Mouse (Mus musculus) intestine, embryonic 16.5 days (tissue): Measurements from ENCODE around the gene Itga6. TPM values are rescaled to one million over a fixed set of nuclear protein-coding genes. Genes with fewer than 3 reads are reported as not detected.

Experiments
- ATAC-seq: fragments of 200-750 bp; cut with Nextera tagmentation; 2 replicates; pipeline ENCODE4 v1.8.0; 2017; ENCODE audit warnings: moderate TSS enrichment, moderate library complexity
- H3K27ac ChIP-seq: fragments of 300-500 bp; sonication (generic); 2 replicates; pipeline ENCODE4 v1.5.1; 2014; ENCODE audit warnings: mild to moderate bottlenecking, low read length
- H3K27me3 ChIP-seq: fragments of 300-500 bp; sonication (generic); replicated peaks from 2 replicates; pipeline ENCODE4 v1.6.1; 2014; ENCODE audit warnings: low read length, control low read depth, mixed read lengths; ENCODE audit not compliant: control insufficient read depth, insufficient read depth
- H3K36me3 ChIP-seq: fragments of 300-500 bp; sonication (generic); 2 replicates; pipeline ENCODE4 v1.6.1; 2014; ENCODE audit warnings: low read length, control low read depth; ENCODE audit not compliant: control insufficient read depth, insufficient read depth
- H3K4me1 ChIP-seq: fragments of 300-500 bp; sonication (generic); 2 replicates; pipeline ENCODE4 v1.6.1; 2014; ENCODE audit warnings: low read length, control low read depth, mixed read lengths; ENCODE audit not compliant: control insufficient read depth, insufficient read depth
- H3K4me2 ChIP-seq: fragments of 300-500 bp; sonication (generic); 2 replicates; pipeline ENCODE4 v1.6.1; 2014; ENCODE audit warnings: low read depth, low read length, control low read depth
- H3K4me3 ChIP-seq: fragments of 300-500 bp; sonication (generic); 2 replicates; pipeline ENCODE4 v1.5.1; 2014; ENCODE audit warnings: mild to moderate bottlenecking, low read length
- H3K9ac ChIP-seq: fragments of 300-500 bp; sonication (generic); 2 replicates; pipeline ENCODE4 v1.6.1; 2014; ENCODE audit warnings: low read depth, low read length
- H3K9me3 ChIP-seq: fragments of 300-500 bp; sonication (generic); 2 replicates; pipeline ENCODE4 v1.6.1; 2016; ENCODE audit warnings: low read length, control low read depth; ENCODE audit not compliant: control insufficient read depth
- WGBS: fragments of 180-500 bp; shearing (Covaris S2); extraction: QIAGEN DNeasy Blood & Tissue Kit; methylation state at CpG from one replicate; pipeline ENCODE4 v1.1.7; 2014; 5-methylcytosine and 5-hydroxymethylcytosine counted together
- polyA plus RNA-seq: library from polyadenylated mRNA; unstranded; fragments of >200 nt; fragmentation: Nextera tagmentation; extraction: Ambion mirVana; gene quantifications from 2 replicates; pipeline ENCODE4 v1.2.1, GENCODE M21; 2015

Gene Itga6
- polyA plus RNA-seq, 1 experiment from 2014 or later: 22.6 TPM

DNA sequence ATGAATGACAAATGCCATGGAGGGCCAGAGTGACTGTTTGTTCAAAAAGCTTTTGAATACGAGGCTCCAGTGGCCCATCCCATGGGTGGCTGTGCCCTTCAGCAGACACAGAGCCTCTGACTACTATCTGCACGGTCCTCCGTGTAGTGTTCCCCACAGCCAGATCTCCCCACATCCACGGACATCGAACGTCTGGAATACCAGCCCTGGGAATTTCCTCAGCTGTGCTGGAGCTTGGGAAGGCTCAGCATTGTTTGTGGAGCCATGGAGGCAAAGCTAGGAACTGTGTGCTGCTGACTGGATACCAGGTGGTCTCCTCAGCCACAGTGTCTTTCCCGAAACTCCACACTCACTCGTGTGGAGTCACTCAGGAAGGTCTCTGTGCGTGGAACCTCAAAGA is 1.1 kb upstream of the Itga6 start:
- Histone ChIP-seq H3K4me3 (no peak overlapping the region), H3K9me3 (no peaks in the 10 kb centered on the region), H3K9ac (no peak overlapping the region), H3K27me3 (no peaks in the 10 kb centered on the region), H3K4me1 (peaks cover 11% of the 10 kb centered on the region), H3K36me3 (no peaks in the 10 kb centered on the region), H3K27ac (0 out of 2 replicates have a peak overlapping the region, but pooled peaks have one; percentile 4), H3K4me2 (no peak overlapping the region)
- 29% methylated on average over 9 of the region's 9 CpGs for WGBS
- ATAC-seq: peak; percentile 23; the same call in 1 of the 2 replicates

DNA sequence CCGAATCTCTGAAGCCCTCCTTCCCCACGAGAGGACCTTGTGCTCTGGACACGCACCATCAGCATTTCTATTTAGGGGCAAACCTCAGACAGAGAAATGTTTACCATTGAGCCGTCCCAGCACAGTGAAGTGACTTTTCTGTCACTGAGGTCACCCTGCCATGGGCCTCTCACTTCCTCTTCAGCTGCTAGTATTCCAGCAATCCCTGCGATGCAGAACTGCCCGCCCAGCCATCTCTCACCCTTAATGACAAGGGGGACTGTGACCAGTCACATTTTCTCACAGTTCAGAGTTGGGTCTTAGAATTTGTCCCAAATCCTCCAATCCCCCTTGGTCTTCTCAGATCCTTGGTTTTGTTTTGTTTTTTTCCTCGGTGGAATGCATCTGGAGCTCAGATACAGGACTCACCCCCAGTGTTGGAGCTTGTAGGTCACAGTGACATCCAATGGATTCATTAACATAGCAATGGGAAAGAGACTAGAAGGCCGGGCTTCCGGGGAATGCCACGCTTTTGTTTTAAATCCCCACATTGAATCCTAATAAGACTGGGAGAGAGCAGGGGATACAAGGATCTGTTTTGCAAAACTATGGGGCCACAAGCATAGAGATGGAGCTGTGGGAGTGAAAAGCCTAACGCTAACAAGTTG is 432 bp upstream of the Itga6 start:
- H3K27ac ChIP-seq: 0 out of 2 replicates have a peak overlapping the region, but pooled peaks have one; percentile 4
- peaks cover 11% of the 10 kb centered on the region for H3K4me1 ChIP-seq
- H3K27me3 ChIP-seq: no peaks in the 10 kb centered on the region
- H3K9ac ChIP-seq: no peak overlapping the region
- ATAC-seq: peak; percentile 60; the same call in 1 of the 2 replicates
- H3K9me3 ChIP-seq: no peaks in the 10 kb centered on the region
- H3K4me2 ChIP-seq: no peak overlapping the region
- WGBS: 30% methylated on average over 11 of the region's 11 CpGs
- no peak overlapping the region for H3K4me3 ChIP-seq
- H3K36me3 ChIP-seq: no peaks in the 10 kb centered on the region

GRCm38 (mm10) chr2:71748451-71748850 is 3.0 kb downstream of the Itga6 start:
- no peak overlapping the region for H3K4me3 ChIP-seq
- no peaks in the 10 kb centered on the region for H3K27me3 ChIP-seq
- H3K4me1 ChIP-seq: peaks cover 8% of the 10 kb centered on the region
- no peak for ATAC-seq
- no peak overlapping the region for H3K9ac ChIP-seq
- 86% methylated on average over 5 of the region's 5 CpGs for WGBS
- no peak overlapping the region for H3K4me2 ChIP-seq
- no peaks in the 10 kb centered on the region for H3K36me3 ChIP-seq
- H3K27ac ChIP-seq: no peak overlapping the region
- H3K9me3 ChIP-seq: no peaks in the 10 kb centered on the region

DNA sequence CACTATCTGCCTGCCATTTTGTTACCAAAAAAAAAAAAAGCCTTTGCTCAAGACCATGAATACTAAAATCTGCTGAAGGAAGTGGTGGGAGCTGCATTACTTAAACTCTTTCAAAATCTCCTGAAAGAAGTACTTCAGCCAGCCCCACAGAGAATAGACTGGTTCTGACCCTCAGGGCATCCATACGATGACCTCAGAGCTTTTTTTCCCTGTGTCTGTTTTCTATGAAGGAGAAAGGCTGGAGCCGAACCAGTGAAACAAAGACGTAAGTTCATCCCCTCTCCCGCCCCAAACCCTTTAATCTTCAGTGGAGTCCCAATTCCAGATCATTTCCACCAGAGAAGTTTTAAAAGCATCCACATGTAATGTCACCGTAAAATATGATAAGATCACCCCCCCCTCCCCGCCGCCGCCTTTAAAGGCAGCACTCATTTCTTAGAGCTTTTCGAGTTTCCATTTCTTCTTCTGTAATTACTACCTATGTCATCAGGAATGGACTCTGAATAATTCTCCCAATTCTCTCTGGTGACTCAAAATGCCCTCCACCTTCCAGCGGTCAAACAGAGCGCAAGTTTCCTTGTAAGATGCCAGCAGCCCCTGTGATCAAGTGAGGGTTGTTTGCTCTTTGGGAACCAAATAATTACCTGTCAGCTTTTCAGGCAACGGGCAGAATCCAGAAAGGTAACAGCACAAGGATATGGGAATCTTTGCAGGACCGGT is 4.1 kb downstream of the Itga6 start:
- Histone ChIP-seq H3K4me1 (peaks cover 5% of the 10 kb centered on the region), H3K9ac (no peak overlapping the region), H3K4me2 (0 out of 2 replicates have a peak overlapping the region, but pooled peaks have one; percentile 13), H3K27ac (no peak overlapping the region), H3K27me3 (no peaks in the 10 kb centered on the region), H3K36me3 (no peaks in the 10 kb centered on the region), H3K9me3 (no peaks in the 10 kb centered on the region), H3K4me3 (no peak overlapping the region)
- WGBS: 44% methylated on average over 13 of the region's 13 CpGs
- ATAC-seq: no peak

DNA sequence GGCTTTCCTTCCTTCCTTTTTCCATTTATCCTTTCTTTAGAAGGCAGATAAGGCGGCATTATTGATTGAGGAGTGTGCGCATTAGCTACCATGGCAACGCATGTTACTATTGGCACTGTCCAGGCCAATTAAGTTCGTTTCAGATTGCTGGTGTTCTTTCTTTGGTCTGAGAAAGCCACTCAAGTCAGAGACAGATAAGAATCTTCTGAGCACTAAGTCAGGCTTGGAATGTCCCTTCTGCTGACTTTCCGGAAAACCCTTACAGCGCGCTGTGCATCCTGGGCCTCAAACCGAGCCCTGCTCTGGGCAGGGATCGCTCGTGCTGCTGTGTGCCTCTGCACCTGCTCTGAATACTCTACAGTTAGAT is 4.7 kb downstream of the Itga6 start:
- Histone ChIP-seq H3K27me3 (no peaks in the 10 kb centered on the region), H3K4me3 (no peak overlapping the region), H3K27ac (no peak overlapping the region), H3K9ac (no peak overlapping the region), H3K4me2 (peak overlapping the region; percentile 13; the same call in 1 of the 2 replicates), H3K36me3 (no peaks in the 10 kb centered on the region), H3K4me1 (no peaks in the 10 kb centered on the region; the same call in 1 of the 2 replicates), H3K9me3 (no peaks in the 10 kb centered on the region)
- WGBS: 52% methylated on average over 10 of the region's 10 CpGs
- peak; percentile 76 for ATAC-seq

DNA sequence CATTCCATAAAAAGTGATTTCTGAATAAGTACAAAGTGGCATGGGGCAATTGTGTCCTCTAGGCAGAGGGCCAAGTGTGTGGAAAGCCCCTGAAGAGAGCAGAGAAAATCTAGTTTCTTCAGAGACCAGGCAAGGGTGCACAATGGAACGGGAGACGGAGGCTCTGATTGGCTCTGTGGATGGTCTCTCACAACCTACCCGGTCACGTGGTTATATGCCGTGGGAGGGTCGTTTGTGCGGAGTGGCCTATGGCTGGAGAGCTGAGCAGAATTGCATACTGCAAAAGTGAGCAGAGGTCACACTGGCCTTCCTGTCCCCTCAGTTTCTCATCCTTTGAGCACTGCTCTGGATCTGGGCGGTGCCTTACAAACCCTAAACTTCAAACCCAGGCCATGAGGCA is 5.9 kb downstream of the Itga6 start:
- Histone ChIP-seq H3K9me3 (no peaks in the 10 kb centered on the region), H3K4me3 (no peak overlapping the region), H3K27ac (peak overlapping the region; percentile 57; the same call in 1 of the 2 replicates), H3K4me2 (no peak overlapping the region), H3K36me3 (no peaks in the 10 kb centered on the region), H3K4me1 (peaks cover 2% of the 10 kb centered on the region; the same call in 1 of the 2 replicates), H3K27me3 (no peaks in the 10 kb centered on the region), H3K9ac (no peak overlapping the region)
- peak; percentile 61 for ATAC-seq
- 74% methylated on average over 8 of the region's 8 CpGs for WGBS

- no peak overlapping the region for H3K9ac ChIP-seq
- H3K4me1 ChIP-seq: peaks cover 2% of the 10 kb centered on the region; the same call in 1 of the 2 replicates
- H3K4me2 ChIP-seq: no peak overlapping the region
- H3K27me3 ChIP-seq: no peaks in the 10 kb centered on the region
- 80% methylated on average over 2 of the region's 2 CpGs for WGBS
- H3K36me3 ChIP-seq: no peaks in the 10 kb centered on the region
- no peak overlapping the region for H3K4me3 ChIP-seq
- no peaks in the 10 kb centered on the region for H3K9me3 ChIP-seq
- ATAC-seq: no peak
- H3K27ac ChIP-seq: peak overlapping the region; percentile 57; the same call in 1 of the 2 replicates
Observed at GRCm38 (mm10) chr2:71751863-71752262, 6.4 kb downstream of the Itga6 start.

DNA sequence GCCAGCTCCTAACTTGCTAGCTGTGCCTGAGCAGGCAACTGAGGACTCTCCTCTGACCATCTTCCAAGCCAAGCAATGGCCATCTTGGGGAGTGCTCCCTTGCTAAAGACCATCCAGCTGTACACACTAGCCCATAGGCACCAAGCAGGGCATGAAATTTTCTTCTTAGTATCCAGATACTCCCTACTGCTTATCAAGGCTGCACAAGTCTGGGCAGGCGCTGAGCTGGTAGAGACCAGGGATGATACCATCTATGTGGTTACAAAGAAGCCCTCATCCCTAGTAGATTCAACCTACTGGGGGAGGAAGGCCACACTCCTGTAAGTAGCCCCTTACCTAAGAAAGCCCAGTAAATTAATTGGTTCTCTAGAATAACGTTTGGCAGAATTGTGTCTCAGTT is 7.0 kb downstream of the Itga6 start:
- Histone ChIP-seq H3K27ac (no peak overlapping the region), H3K36me3 (no peaks in the 10 kb centered on the region), H3K9ac (no peak overlapping the region), H3K9me3 (no peaks in the 10 kb centered on the region), H3K27me3 (no peaks in the 10 kb centered on the region), H3K4me3 (no peak overlapping the region), H3K4me2 (no peak overlapping the region), H3K4me1 (peaks cover 6% of the 10 kb centered on the region; the same call in 1 of the 2 replicates)
- no peak for ATAC-seq
- WGBS: 75% methylated on average over 2 of the region's 2 CpGs

GRCm38 (mm10) chr2:71753161-71753560 is 7.7 kb downstream of the Itga6 start:
- no peak overlapping the region for H3K4me2 ChIP-seq
- H3K4me3 ChIP-seq: no peak overlapping the region
- no peak overlapping the region for H3K9ac ChIP-seq
- peaks cover 6% of the 10 kb centered on the region; the same call in 1 of the 2 replicates for H3K4me1 ChIP-seq
- no peaks in the 10 kb centered on the region for H3K9me3 ChIP-seq
- no peak for ATAC-seq
- 80% methylated on average over 4 of the region's 4 CpGs for WGBS
- H3K27ac ChIP-seq: no peak overlapping the region
- no peaks in the 10 kb centered on the region for H3K36me3 ChIP-seq
- H3K27me3 ChIP-seq: no peaks in the 10 kb centered on the region
